Mouse (Mus musculus) liver, embryonic 12.5 days (tissue): ENCODE measurements around the gene Pink1. TPM values are rescaled to one million over a fixed set of nuclear protein-coding genes. Genes with fewer than 3 reads are reported as not detected.

ENCODE experiments used
- ATAC-seq: fragments of 200-750 bp; cut with Nextera tagmentation; 2 replicates; pipeline ENCODE4 v1.8.0; 2017; ENCODE audit warnings: moderate number of reproducible peaks, mild to moderate bottlenecking, moderate library complexity
- H3K27ac ChIP-seq: fragments of 300-500 bp; sonication (generic); 2 replicates; pipeline ENCODE4 v1.5.1; 2016; ENCODE audit warnings: mild to moderate bottlenecking
- H3K27me3 ChIP-seq: fragments of 300-500 bp; sonication (generic); replicated peaks from 2 replicates; pipeline ENCODE4 v1.6.1; 2016; ENCODE audit warnings: mild to moderate bottlenecking, moderate library complexity
- H3K36me3 ChIP-seq: fragments of 300-500 bp; sonication (generic); 2 replicates; pipeline ENCODE4 v1.6.1; 2016; ENCODE audit warnings: mild to moderate bottlenecking, moderate library complexity
- H3K4me1 ChIP-seq: fragments of 300-500 bp; sonication (generic); 2 replicates; pipeline ENCODE4 v1.6.1; 2016
- H3K4me2 ChIP-seq: fragments of 300-500 bp; sonication (generic); 2 replicates; pipeline ENCODE4 v1.6.1; 2016; ENCODE audit warnings: mild to moderate bottlenecking, moderate library complexity
- H3K4me3 ChIP-seq: fragments of 300-500 bp; sonication (generic); 2 replicates; pipeline ENCODE4 v1.5.1; 2016; ENCODE audit warnings: mild to moderate bottlenecking, moderate library complexity
- H3K9ac ChIP-seq: fragments of 300-500 bp; sonication (generic); 2 replicates; pipeline ENCODE4 v1.6.1; 2016; ENCODE audit warnings: mild to moderate bottlenecking, moderate library complexity
- H3K9me3 ChIP-seq: fragments of 300-500 bp; sonication (generic); replicated peaks from 2 replicates; pipeline ENCODE4 v1.6.1; 2016; ENCODE audit warnings: mild to moderate bottlenecking, moderate library complexity
- WGBS: fragments of 180-500 bp; shearing (Covaris S2); methylation state at CpG from one replicate; pipeline ENCODE4 v1.1.7; 2016; ENCODE audit not compliant: insufficient replicate concordance; 5-methylcytosine and 5-hydroxymethylcytosine counted together
- polyA plus RNA-seq: library from polyadenylated mRNA; unstranded; fragments of >200 nt; fragmentation: Nextera tagmentation; extraction: Ambion mirVana; gene quantifications from 2 replicates; pipeline ENCODE4 v1.2.1, GENCODE M21; 2016

Pink1 gene
- polyA plus RNA-seq, 1 experiment from 2014 or later: 28.8 TPM

DNA sequence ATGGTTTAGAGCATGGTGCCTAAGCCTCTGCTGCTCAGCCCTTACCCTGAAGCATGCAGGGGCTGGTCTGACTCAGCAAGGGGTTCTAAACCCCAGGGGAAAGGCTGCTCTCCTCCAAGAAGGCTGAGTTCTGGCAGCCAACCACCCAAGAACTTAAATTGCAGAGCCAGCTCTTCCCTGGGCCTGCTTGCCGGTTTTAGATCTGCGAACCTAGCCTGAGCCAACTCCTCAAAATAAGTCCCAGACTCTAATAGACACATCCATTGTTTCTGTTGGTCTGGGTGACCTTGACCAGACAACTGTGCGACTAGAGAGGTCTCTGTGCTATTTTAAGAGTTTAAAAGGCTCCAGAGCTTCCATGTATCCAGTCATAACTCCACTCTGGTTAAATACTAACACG is 2.4 kb downstream of the Pink1 start:
- Histone ChIP-seq H3K27ac (no peak overlapping the region), H3K9me3 (no peaks in the 10 kb centered on the region), H3K9ac (no peak overlapping the region), H3K4me3 (no peak overlapping the region), H3K4me2 (no peak overlapping the region), H3K4me1 (peaks cover 42% of the 10 kb centered on the region), H3K36me3 (no peaks in the 10 kb centered on the region), H3K27me3 (no peaks in the 10 kb centered on the region)
- WGBS: 61% methylated on average over 4 of the region's 4 CpGs
- ATAC-seq: no peak

DNA sequence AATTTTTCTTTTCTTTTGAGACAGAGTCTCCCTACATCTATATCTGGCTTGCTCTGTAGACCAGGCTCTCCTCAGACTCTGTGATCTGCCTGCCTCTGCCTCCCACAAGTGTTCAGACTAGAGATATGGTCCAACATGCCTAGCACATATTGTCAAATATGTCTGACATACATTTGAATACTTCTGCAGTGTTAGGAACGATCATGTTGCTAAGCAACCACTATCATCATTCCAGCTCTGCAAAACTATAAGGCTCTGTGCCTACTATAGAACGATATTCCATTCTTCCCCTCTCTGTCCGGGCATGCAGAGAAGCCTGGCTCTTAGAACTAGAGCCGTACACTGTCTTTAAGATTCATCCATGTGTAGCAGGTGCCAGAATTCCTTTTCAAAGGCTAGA is 3.4 kb downstream of the Pink1 start:
- 65% methylated on average over 4 of the region's 4 CpGs for WGBS
- H3K27ac ChIP-seq: no peak overlapping the region

DNA sequence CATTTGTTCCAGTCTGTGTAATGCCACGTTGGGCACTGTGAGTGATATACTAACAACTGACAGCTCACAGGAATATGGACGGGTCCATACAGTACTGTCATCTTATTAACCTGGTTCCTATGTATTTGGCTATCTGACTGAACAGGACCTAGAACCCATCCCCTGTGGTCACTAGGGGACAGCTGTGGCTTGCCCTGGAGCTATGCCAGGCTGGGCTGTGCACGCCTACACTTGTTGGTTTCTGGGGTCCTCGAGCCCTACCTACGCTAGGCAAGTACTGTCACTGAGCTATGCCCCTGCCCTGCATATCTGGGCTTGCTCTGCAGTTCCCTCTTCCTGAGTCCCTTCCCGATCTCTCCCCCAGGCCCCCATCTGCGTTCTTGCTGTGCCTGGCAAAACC is 4.6 kb downstream of the Pink1 start:
- ATAC-seq: no peak
- Histone ChIP-seq H3K9ac (no peak overlapping the region), H3K36me3 (peaks cover 8% of the 10 kb centered on the region), H3K27me3 (no peaks in the 10 kb centered on the region), H3K4me2 (no peak overlapping the region), H3K27ac (no peak overlapping the region), H3K9me3 (no peaks in the 10 kb centered on the region), H3K4me1 (peaks cover 32% of the 10 kb centered on the region), H3K4me3 (no peak overlapping the region)
- 64% methylated on average over 7 of the region's 7 CpGs for WGBS

More for the DNA sequence above, 3.4 kb downstream of the Pink1 start:
- Histone ChIP-seq H3K9me3 (no peaks in the 10 kb centered on the region), H3K4me2 (no peak overlapping the region), H3K4me1 (peaks cover 36% of the 10 kb centered on the region), H3K9ac (no peak overlapping the region), H3K27me3 (no peaks in the 10 kb centered on the region), H3K36me3 (no peaks in the 10 kb centered on the region), H3K4me3 (no peak overlapping the region)
- no peak for ATAC-seq

DNA sequence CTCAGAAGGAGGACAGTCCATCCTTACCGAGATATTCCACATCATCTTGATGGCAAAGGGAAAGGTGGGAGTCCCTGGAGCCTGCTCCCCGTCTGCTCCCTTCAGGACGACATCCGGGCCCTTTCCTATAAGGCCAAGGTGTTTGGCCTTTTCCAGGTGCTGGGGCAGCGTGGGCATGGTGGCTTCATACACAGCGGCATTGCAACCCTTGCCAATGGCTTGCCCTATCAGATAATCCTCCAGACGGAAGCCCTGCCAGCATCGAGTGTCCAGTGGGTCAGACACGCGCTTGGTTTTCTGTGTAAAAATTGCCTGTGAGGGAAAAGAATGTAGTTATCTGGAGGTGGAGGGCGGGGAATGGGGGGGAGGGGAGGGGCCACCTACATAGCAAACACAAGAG is 5.4 kb downstream of the Pink1 start:
- peaks cover 16% of the 10 kb centered on the region for H3K36me3 ChIP-seq
- 72% methylated on average over 11 of the region's 11 CpGs for WGBS

DNA sequence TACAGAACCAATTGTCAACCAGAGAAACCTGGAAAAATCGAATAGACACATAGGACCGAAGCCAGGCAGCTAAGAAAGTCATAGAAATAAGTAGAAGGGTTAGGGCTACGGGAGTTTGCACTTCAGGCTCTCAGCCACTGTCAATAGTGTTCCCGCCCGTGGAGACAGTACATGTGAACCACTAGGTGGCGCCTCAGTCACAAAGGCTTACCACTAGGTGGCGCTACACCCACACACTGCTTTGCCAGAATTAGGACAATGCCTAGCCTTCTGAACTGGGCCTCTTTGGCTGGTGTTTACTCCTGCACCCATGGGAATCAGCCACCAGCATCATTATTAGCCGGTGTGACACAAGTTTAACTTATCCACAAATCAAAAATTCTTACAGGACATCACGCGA is 6.6 kb downstream of the Pink1 start:
- Histone ChIP-seq H3K27me3 (no peaks in the 10 kb centered on the region), H3K4me2 (no peak overlapping the region), H3K36me3 (peaks cover 26% of the 10 kb centered on the region), H3K9me3 (no peaks in the 10 kb centered on the region), H3K9ac (no peak overlapping the region), H3K4me1 (peaks cover 19% of the 10 kb centered on the region), H3K4me3 (no peak overlapping the region), H3K27ac (no peak overlapping the region)
- WGBS: 29% methylated on average over 10 of the region's 10 CpGs
- peak; percentile 25; the same call in 1 of the 2 replicates for ATAC-seq

More for the DNA sequence above, 5.4 kb downstream of the Pink1 start:
- H3K27ac ChIP-seq: no peak overlapping the region
- no peaks in the 10 kb centered on the region for H3K27me3 ChIP-seq
- H3K4me1 ChIP-seq: peaks cover 28% of the 10 kb centered on the region
- ATAC-seq: no peak
- H3K4me3 ChIP-seq: no peak overlapping the region
- no peaks in the 10 kb centered on the region for H3K9me3 ChIP-seq
- H3K4me2 ChIP-seq: no peak overlapping the region
- H3K9ac ChIP-seq: no peak overlapping the region

DNA sequence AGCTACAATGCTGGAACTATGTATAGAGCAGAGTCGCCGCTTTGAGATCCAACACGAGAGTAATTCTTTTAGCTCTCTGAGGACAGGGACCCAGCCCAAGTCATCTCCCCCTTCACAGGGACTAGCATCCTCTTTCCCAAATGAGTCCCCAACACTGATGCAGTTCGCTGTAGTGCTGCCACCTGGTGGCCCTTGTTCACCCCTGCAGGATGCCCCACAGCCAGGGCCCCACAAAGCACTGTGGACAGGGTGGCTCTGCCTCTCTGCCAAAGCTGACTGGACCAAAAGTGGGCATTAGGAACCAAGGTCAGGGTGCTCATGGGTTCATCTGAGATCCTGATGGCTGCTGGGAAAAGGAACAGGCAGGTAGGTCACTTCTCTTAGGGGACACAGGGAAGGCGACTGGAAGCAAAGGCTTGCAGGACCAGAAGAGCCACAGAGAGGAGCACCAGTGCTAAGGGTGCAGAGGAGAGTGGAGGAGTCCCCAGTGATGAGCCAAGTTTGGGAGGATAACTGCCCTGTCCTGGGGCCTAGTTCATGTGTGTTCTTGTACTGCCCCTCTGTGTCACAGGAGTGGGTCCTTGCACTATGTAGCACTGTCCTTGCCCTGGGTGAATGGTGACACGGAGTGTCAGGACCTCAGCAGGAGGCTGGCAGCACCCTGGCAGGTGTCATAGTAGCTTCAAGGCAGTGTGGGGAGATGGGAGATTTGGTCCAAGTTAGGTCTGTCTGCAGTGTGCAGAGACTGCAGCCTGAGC is 7.4 kb downstream of the Pink1 start:
- no peak overlapping the region for H3K4me3 ChIP-seq
- ATAC-seq: peak; percentile 35; the same call in 1 of the 2 replicates
- no peak overlapping the region for H3K9ac ChIP-seq
- H3K27ac ChIP-seq: no peak overlapping the region
- H3K4me2 ChIP-seq: no peak overlapping the region
- no peaks in the 10 kb centered on the region for H3K27me3 ChIP-seq
- no peaks in the 10 kb centered on the region for H3K9me3 ChIP-seq
- peaks cover 12% of the 10 kb centered on the region for H3K4me1 ChIP-seq
- WGBS: 49% methylated on average over 6 of the region's 6 CpGs
- peaks cover 35% of the 10 kb centered on the region for H3K36me3 ChIP-seq

DNA sequence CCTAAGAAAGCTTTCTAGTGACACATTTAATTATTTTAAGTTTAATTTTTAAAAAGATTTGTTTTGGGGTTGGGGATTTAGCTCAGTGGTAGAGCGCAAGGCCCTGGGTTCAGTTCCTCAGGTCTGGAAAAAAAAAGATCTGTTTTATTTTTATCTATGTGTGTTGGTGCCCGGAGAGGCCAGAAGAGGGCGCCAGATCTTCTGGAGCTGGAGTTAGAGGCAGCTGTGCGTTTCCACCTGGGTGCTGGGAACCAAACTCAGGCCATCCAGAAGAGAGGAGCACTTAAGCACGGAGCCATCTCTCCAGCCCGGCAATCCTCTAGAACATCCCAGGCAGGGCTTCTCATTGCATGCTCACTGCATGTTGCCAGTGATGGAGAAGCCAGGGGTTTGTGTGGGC is 9.7 kb downstream of the Pink1 start:
- Histone ChIP-seq H3K27ac (no peak overlapping the region), H3K4me3 (no peak overlapping the region), H3K9ac (no peak overlapping the region), H3K4me1 (peaks cover 12% of the 10 kb centered on the region; the same call in 1 of the 2 replicates), H3K9me3 (no peaks in the 10 kb centered on the region), H3K4me2 (no peak overlapping the region), H3K36me3 (peaks cover 58% of the 10 kb centered on the region), H3K27me3 (no peaks in the 10 kb centered on the region)
- no peak for ATAC-seq
- 82% methylated on average over 6 of the region's 6 CpGs for WGBS

DNA sequence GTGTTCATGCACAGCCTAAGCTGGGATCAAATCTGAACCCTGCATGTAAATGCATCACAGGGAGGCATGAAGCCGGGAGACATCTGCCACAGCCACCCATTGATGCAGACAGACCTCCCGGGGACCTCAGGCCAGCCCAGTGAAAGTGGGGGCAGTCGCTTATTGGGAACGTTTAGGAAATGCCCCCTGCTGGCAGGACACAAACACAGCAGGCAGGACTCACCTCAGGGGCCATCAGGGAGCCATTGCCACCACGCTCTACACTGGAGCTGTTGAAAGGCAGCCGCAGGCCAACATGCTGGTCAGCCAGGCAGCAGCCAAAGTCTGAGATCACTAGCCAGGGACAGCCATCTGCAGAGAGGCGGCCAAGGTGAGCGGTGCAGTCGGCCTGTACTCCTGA is 10.3 kb downstream of the Pink1 start:
- no peak overlapping the region for H3K4me3 ChIP-seq
- H3K9me3 ChIP-seq: no peaks in the 10 kb centered on the region
- H3K36me3 ChIP-seq: peaks cover 64% of the 10 kb centered on the region
- H3K4me2 ChIP-seq: no peak overlapping the region
- H3K27ac ChIP-seq: no peak overlapping the region
- H3K27me3 ChIP-seq: no peaks in the 10 kb centered on the region
- peaks cover 8% of the 10 kb centered on the region; the same call in 1 of the 2 replicates for H3K4me1 ChIP-seq
- WGBS: 67% methylated on average over 9 of the region's 9 CpGs
- no peak for ATAC-seq
- H3K9ac ChIP-seq: no peak overlapping the region

DNA sequence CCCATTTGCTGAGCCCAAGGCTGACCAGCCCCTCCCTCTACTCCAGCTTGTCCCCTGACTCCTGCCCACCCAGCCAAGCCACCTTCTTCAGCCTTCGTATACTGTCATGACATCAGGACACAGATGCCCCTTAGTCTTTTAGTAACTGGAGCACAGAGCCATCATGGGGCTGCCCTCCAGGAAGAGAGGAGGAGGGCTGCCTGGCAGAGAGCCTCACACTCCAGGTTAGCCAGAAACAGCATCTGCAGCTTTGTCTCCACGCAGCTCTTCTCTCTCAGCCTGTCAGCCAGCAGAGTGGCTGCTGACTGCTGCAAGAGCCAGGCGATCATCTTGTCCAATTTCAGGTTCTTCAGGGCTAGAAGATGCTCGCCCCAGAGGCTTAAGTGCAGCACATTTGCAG is 12.3 kb downstream of the Pink1 start:
- H3K4me1 ChIP-seq: 0 out of 2 replicates have a peak, but pooled peaks cover 3% of the 10 kb centered on the region
- no peak for ATAC-seq
- no peaks in the 10 kb centered on the region for H3K27me3 ChIP-seq
- WGBS: 81% methylated on average over 4 of the region's 4 CpGs
- no peak overlapping the region for H3K4me2 ChIP-seq
- H3K27ac ChIP-seq: no peak overlapping the region
- peaks cover 84% of the 10 kb centered on the region for H3K36me3 ChIP-seq
- no peaks in the 10 kb centered on the region for H3K9me3 ChIP-seq
- H3K4me3 ChIP-seq: no peak overlapping the region
- no peak overlapping the region for H3K9ac ChIP-seq

DNA sequence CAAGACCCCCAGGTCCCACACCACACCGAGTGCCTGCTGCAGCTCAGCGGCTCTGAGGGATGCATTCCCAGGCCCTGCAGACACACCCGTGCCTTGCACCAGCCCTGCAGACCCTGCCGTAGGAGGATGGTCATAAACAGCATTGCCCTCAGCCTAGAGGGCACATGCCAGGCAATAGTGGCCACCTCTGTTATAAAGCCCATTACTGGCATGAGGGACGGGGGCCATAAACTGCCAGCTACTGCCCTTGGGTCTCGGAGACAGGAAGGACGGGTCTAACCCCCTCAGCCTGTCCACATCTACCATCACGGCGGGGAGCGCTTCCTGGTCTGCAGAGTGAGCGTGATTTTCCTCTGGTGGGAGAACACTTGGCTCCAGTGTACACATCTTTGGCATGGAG is 13.1 kb downstream of the Pink1 start:
- H3K4me3 ChIP-seq: no peak overlapping the region
- ATAC-seq: no peak
- no peaks in the 10 kb centered on the region for H3K9me3 ChIP-seq
- H3K36me3 ChIP-seq: peaks cover 91% of the 10 kb centered on the region
- H3K9ac ChIP-seq: no peak overlapping the region
- H3K4me2 ChIP-seq: no peak overlapping the region
- H3K27me3 ChIP-seq: no peaks in the 10 kb centered on the region
- H3K27ac ChIP-seq: no peak overlapping the region
- 0 out of 2 replicates have a peak, but pooled peaks cover 3% of the 10 kb centered on the region for H3K4me1 ChIP-seq
- WGBS: 81% methylated on average over 11 of the region's 11 CpGs

DNA sequence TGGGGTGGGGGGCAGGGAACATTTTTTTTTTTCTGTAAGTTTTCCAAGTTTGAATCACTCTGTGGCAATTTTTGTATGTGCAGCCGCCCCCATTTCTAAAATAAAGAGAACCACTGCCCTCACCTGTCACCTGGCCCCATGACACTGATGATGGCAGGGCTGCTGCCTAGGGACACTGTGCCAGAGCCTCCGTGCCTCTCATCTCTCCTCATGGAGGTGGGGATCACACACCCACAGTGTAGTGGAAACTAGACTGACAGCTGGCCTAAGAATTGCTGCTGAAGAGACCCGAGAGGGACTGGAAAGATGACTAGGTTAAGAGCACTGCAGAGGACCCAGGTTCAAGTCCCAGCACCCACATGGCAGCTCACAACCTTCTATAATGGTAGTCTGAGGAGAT is 14.0 kb downstream of the Pink1 start:
- no peak for ATAC-seq
- H3K9me3 ChIP-seq: no peaks in the 10 kb centered on the region
- no peaks in the 10 kb centered on the region for H3K27me3 ChIP-seq
- no peak overlapping the region for H3K27ac ChIP-seq
- WGBS: 89% methylated on average over 3 of the region's 3 CpGs
- H3K36me3 ChIP-seq: peaks cover 99% of the 10 kb centered on the region
- H3K4me2 ChIP-seq: no peak overlapping the region
- H3K4me1 ChIP-seq: peaks cover 5% of the 10 kb centered on the region; the same call in 1 of the 2 replicates
- no peak overlapping the region for H3K4me3 ChIP-seq
- no peak overlapping the region for H3K9ac ChIP-seq

DNA sequence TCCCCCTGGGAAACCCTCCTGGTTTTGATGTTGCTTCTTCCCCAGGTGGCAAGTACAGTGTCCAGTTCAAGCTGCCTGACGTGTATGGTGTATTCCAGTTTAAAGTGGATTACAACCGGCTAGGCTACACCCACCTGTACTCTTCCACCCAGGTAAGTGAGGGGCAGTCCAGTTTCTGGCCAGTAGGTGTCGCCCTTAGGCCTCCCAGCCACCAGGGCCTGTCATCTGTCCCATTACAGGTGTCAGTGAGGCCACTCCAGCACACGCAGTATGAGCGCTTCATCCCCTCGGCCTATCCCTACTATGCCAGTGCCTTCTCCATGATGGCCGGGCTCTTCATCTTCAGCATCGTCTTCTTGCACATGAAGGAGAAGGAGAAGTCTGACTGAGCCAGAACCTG is 14.5 kb downstream of the Pink1 start:
- peaks cover 10% of the 10 kb centered on the region; the same call in 1 of the 2 replicates for H3K4me1 ChIP-seq
- ATAC-seq: peak; percentile 42; the same call in 1 of the 2 replicates
- H3K27me3 ChIP-seq: no peaks in the 10 kb centered on the region
- H3K27ac ChIP-seq: no peak overlapping the region
- 66% methylated on average over 8 of the region's 8 CpGs for WGBS
- no peak overlapping the region for H3K4me3 ChIP-seq
- peaks cover 99% of the 10 kb centered on the region for H3K36me3 ChIP-seq
- H3K4me2 ChIP-seq: no peak overlapping the region
- no peak overlapping the region for H3K9ac ChIP-seq
- H3K9me3 ChIP-seq: no peaks in the 10 kb centered on the region
